Mouse (Mus musculus) neural tube, postnatal 0 days (tissue): ENCODE results near the gene Tmem80. TPM values are rescaled to one million over a fixed set of nuclear protein-coding genes. Genes with fewer than 3 reads are reported as not detected.

Experiments
- polyA plus RNA-seq: library from polyadenylated mRNA; unstranded; fragments of >200 nt; fragmentation: Nextera tagmentation; extraction: Ambion mirVana; gene quantifications from 2 replicates; pipeline ENCODE4 v1.2.1, GENCODE M21; 2015

The Tmem80 gene
- polyA plus RNA-seq: 41.4 and 42.7 TPM in 2 replicates

GRCm38 (mm10) chr7:141327469-141328372 lies at the start of gene Tmem80, which contains the start of gene Deaf1:
Gene Tmem80, plus strand, starts transcription at chr7:141327739.
Gene Deaf1, minus strand, starts transcription at chr7:141327690.

DNA sequence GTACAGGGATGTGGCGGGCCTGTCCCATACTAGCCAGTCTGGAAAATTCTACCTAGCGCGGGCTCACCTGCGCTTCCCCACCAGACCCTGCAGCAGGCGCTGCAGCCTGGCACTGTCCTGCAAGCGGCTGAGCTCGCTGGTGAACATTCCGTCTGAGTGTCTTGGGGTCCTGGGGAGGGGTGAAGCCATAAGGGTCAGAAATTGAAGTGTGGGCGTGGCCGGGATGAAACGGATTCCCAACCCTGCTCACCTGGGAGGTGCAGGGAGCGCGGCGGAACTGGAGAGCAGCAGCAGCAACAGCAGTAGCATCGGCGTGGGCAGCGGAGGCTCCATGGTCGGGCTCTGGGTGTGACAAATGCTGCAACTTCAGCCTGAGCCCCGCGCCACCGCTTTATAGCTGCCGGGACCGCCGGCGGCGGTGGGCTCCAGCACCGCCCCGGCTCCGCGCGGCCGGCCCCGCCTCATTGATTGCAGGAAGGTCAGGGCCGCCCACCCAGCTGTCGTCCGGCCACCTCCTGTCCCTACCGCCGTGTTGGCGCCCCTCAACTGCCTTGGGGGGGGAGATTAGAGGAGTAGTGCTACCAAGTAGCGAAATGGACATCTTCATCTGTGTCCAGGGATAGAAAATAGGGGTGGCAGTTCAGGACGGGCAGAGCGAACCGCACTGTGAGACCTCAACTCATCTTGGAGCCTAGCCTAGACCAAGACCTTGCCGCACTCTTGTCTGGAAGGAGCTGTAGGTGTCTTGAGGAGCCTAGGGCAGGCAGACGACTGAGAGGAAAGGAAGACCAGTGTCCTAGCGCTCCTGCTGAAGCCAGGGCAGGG lies 48.6 kb upstream of the Tmem80 start, which contains the start of gene Sct:
TSS of gene Sct (minus strand) at position 368 of the 825 bp plus-strand sequence.

DNA sequence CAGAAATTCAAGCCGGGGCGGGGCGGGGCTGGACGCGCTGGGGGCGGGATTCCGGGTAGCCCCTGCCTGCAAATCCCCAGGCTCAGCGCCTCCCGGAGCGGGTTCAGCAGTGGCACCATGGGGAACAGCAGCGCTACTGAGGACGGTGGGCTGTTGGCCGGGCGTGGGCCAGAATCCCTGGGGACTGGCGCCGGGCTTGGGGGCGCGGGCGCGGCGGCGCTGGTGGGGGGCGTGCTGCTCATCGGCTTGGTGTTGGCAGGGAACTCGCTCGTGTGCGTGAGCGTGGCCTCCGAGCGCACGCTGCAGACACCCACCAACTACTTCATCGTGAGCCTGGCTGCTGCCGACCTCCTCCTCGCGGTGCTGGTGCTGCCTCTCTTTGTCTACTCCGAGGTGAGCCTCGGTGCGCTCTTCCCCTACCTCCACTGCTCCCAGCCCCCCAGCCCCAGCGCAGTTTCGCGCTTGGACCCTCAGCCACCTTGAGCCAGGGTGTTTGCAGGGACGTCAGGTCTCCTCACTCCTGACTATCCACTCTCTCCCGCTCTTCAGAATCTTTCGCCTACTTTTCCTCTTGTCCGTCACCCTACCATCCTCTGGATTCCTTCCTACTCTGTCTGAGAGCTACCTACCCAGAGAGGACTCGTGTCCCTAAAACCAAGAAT lies 35.5 kb upstream of the Tmem80 start, which contains the start of gene Drd4:
TSS of gene Drd4 (plus strand) at position 86 of the 662 bp plus-strand sequence.

GRCm38 (mm10) chr7:141338576-141339131 lies 11.1 kb downstream of the Tmem80 start, which contains the start of gene Eps8l2:
Gene Eps8l2, plus strand, starts transcription at chr7:141338880.

Other genes starting within 250 kb of the Tmem80 start
- 0.28 TPM in 1 of 2 replicates, not detected in the other for gene Pkp3, start 249.5 kb upstream of the Tmem80 start, polyA plus RNA-seq
- 2.2 and 3.4 TPM in 2 replicates for gene Sigirr, start 227.2 kb upstream of the Tmem80 start, polyA plus RNA-seq
- 0.22 and 0.51 TPM in 2 replicates for gene Ano9, start 209.9 kb upstream of the Tmem80 start, polyA plus RNA-seq
- 79.0 and 88.5 TPM in 2 replicates for gene Ptdss2, start 205.4 kb upstream of the Tmem80 start, polyA plus RNA-seq
- gene Rnh1, start 154.9 kb upstream of the Tmem80 start, polyA plus RNA-seq: 56.1 and 58.4 TPM in 2 replicates
- gene Hras, start 133.7 kb upstream of the Tmem80 start, polyA plus RNA-seq: 234 and 238 TPM in 2 replicates
- gene Lrrc56, start 133.6 kb upstream of the Tmem80 start, polyA plus RNA-seq: 4.5 and 5.7 TPM in 2 replicates
- 0.18 and 0.44 TPM in 2 replicates for gene Lmntd2, start 113.7 kb upstream of the Tmem80 start, polyA plus RNA-seq
- 18.2 and 21.4 TPM in 2 replicates for gene Rassf7, start 111.9 kb upstream of the Tmem80 start, polyA plus RNA-seq
- gene Phrf1, start 99.0 kb upstream of the Tmem80 start, polyA plus RNA-seq: 32.1 and 33.6 TPM in 2 replicates
- gene Irf7, start 61.3 kb upstream of the Tmem80 start, polyA plus RNA-seq: 4.4 and 5.6 TPM in 2 replicates
- 0.20 TPM in 1 of 2 replicates, not detected in the other for gene Cdhr5, start 51.0 kb upstream of the Tmem80 start, polyA plus RNA-seq
- 6.4 and 7.7 TPM in 2 replicates for gene Sct, start 48.6 kb upstream of the Tmem80 start, polyA plus RNA-seq
- 0.62 and 1.3 TPM in 2 replicates for gene Drd4, start 35.7 kb upstream of the Tmem80 start, polyA plus RNA-seq
- gene Deaf1, start within 50 bp of the Tmem80 start, polyA plus RNA-seq: 212 and 254 TPM in 2 replicates
- 0.45 and 0.84 TPM in 2 replicates for gene Eps8l2, start 11.1 kb downstream of the Tmem80 start, polyA plus RNA-seq
- gene Taldo1, start 64.5 kb downstream of the Tmem80 start, polyA plus RNA-seq: 246 and 267 TPM in 2 replicates
- gene Gatd1, start 86.4 kb downstream of the Tmem80 start, polyA plus RNA-seq: 44.0 and 44.6 TPM in 2 replicates
- gene Cend1, start 101.8 kb downstream of the Tmem80 start, polyA plus RNA-seq: 255 and 295 TPM in 2 replicates
- gene Slc25a22, start 110.2 kb downstream of the Tmem80 start, polyA plus RNA-seq: 69.2 and 77.6 TPM in 2 replicates
- 1.2 and 1.4 TPM in 2 replicates for gene Pidd1, start 116.3 kb downstream of the Tmem80 start, polyA plus RNA-seq
- 775 and 923 TPM in 2 replicates for gene Rplp2, start 119.6 kb downstream of the Tmem80 start, polyA plus RNA-seq
- gene Pnpla2, start 127.5 kb downstream of the Tmem80 start, polyA plus RNA-seq: 19.9 and 22.2 TPM in 2 replicates
- gene Cracr2b, start 133.4 kb downstream of the Tmem80 start, polyA plus RNA-seq: 4.9 and 10.1 TPM in 2 replicates
- gene Cd151, start 139.7 kb downstream of the Tmem80 start, polyA plus RNA-seq: 18.5 and 18.6 TPM in 2 replicates
- gene Polr2l, start 147.4 kb downstream of the Tmem80 start, polyA plus RNA-seq: 86.6 and 89.5 TPM in 2 replicates
- gene Tspan4, start 147.5 kb downstream of the Tmem80 start, polyA plus RNA-seq: 106 TPM in 2 replicates
- gene Chid1, start 212.1 kb downstream of the Tmem80 start, polyA plus RNA-seq: 50.4 and 51.1 TPM in 2 replicates
- 88.9 and 101 TPM in 2 replicates for gene Ap2a2, start 234.4 kb downstream of the Tmem80 start, polyA plus RNA-seq